Mouse (Mus musculus) WW6 (cell line): ENCODE results near the gene Gm17542.
"Not testable (repeated sequence)": the region's sequence is repeated elsewhere in the genome, so short reads cannot be mapped to it uniquely, and the experiment has no call there.

Experiments used
- DNase-seq: peaks from one replicate; pipeline ENCODE4 v3.0.0-alpha.2; 2013; ENCODE audit warnings: low read depth, low spot score

Gene Gm17542

DNA sequence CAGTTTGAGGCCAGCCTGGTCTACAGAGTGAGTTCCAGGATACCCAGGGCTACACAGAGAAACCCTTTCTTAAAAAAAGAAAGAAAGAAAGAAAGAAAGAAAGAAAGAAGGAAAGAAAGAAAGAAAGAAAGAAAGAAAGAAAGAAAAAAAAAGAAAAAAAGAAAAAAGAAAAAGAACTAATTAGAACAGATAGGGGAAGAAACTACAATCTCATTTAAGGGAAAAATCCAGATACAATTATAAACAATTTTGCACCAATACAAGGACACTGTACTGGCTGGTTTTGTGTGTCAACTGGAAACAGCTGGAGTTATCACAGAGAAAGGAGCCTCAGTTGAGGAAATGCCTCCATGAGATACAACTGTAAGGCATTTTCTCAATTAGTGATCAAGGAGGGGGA lies at the start of gene Gm17542:
Gene Gm17542 (minus strand): TSS at position 101 of the 400 bp plus-strand sequence.
- DNase-seq: not testable (repeated sequence)

DNA sequence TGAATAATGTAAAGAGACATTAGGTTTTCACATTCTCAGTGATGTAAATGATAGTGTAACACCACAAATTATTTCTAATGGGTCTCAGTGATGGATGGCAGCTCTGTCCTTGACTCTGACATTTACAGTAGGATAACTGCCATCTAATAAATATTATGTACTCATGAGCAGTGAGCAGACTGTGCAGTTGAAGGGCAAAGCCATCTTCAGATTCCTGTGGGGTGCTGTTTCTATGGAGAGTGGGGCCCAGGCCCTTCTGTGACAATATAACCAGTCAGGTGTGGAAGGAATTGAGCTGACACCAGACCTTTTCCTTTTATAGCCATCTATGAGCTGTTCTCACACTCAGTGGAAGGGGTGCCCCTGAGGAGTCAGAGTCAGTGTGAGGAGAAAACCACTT lies 21.8 kb upstream of the Gm17542 start:
- no peak for DNase-seq

DNA sequence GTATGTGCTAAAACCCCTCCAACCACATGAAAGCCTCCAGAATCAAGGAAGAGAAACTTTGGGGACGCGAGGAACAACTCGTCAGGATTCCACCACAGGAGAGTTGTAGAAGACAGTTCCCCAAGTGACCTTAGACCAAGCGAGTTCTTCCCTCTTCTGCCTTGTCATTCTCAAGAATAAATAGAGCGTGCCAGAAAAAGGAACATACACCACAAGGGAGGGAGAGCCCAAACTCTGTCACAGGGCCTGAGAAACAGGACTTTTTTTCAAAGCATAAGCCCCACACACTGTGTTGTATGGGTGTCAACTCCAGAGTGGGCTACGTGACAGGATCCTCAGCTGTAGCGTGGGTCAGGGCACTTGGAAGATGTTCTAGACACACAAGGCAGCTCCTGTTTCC lies 20.1 kb upstream of the Gm17542 start:
- no peak for DNase-seq

DNA sequence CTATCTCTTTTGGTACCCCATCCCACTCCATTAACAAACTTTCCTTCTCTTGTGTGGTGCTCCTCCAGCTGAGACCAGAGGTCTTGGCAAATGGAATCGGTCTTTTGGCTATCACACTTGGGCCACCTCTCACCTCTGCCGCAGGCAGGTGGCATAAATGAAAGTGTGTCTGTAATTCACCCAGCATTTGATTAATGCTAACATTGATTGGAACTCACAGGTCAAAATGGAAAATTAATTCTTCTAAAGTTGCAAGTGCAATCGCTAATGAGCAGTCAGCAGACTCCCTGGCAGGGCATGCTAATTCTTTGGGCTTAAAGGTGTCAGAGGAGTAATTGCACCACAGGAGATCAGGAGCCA lies 3.2 kb downstream of the Gm17542 start:
- no peak for DNase-seq

DNA sequence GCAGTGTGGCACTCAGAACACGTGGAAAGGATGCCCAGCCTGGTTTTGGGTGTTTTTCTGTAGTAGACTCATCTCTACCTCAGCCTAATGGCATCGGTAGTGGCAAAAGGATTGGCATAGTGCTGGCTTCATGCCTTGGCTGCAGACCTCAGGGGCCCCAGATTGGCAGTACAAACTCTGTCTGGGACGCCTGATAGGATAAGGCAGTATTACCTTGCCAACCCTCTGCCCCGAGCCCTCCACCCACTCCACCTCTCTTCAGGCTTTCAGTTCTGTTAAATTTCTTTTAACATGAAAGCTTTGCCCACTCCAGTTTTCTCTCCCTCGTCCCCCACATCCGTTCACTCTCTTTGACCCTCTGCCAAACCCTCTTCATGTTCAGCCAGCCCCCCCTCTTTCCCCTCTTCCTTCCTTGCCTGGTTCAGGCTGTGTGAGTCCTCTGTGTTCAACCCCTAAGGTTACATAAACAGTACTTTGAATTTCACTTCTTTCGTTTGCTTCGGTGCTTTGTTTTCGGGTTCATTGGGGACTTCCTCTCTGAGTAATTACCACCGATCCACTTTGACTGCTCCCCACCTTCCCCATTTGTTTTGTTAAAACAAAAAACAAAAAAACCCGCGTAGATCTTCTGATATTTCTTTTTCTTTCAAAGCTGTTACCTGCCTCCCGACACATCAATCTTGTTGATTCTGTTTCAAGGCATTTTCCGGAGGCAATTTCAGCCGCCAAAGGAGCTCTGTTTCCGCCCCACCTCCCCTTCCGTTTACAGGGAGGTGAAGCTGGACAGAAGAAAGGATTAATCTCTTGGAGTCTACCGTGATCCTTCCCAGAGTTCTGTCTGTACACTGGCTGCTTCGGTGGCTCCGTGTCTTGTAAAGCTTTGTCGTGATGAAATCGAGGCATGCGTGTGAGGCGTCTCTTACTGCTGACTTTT lies 3.9 kb downstream of the Gm17542 start:
- no peak for DNase-seq

DNA sequence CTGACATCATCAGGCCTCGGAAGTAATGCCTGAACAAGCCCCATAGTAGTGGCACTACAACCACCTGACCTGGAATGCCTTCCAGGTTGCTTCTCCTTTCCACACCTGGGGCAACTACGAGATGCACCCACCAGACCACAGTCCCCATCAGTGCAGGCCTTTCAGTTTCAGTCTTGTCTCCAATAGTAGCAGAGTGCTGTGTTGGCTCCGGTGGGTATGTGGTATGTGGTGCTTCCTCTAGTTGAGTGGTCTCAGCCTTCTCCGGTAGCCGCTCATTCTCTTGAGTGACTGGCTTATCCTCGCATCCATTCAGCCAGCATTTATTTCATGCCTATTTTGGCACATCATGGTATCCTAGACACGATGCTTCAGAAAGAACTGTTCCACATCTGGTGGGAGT lies 4.8 kb downstream of the Gm17542 start:
- DNase-seq: no peak

DNA sequence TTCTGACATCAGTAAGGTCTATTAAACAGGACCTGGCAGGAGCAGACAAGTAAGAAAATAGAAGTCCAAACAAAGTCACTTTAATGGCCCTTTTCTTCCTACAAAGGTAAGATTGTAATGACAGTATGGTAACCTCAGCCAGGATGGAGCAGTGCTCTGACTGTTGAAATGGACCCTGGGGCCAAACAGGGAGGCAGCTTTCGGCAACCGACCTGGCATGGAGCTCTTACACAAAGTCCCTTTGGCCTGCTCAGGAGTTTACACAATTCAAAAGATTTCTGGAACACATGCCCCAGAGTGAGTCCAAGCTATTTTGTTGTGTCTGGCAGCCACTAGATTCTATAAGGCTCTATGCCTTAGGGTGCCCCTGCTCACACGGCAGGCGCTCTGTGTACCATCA lies 9.0 kb downstream of the Gm17542 start:
- DNase-seq: no peak

DNA sequence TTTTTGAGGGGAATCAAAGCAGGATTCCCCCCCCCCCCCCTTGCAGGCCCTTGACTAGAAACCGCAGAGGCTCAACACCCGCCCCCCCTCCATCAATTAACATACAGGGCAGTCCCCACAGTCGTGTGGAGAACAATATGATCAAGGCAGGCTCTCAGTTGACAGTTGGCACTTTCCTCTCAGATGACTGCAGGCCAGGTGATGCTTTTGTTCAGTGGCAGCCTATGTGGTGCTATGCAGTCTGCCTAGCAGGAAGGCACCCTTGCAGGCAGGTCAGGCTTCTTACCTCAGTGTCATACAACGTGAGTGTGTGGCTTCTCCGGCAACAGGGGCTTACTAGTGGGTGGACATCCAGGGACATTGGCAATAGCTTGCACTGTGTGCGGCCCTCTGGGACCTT lies 17.4 kb downstream of the Gm17542 start:
- DNase-seq: no peak

DNA sequence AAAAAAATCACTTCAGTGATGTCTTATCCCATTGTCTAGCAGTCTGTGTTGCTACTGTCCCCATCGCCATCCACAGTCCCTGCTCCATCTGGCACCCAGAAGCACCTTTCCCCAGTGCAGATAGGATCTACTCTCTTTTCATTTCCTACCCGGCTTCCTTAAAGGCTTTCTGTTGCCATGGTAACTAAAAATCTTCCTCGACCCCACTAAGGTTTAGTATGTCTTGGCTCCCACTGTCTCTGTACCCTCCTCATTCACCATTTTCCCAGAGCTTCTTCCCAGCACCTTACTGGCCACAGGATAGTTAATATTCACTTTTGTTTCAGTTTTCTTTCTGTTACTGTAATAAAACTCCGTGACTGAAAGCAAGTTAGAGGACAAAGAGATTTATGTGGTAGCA lies 17.9 kb downstream of the Gm17542 start:
- DNase-seq: no peak

DNA sequence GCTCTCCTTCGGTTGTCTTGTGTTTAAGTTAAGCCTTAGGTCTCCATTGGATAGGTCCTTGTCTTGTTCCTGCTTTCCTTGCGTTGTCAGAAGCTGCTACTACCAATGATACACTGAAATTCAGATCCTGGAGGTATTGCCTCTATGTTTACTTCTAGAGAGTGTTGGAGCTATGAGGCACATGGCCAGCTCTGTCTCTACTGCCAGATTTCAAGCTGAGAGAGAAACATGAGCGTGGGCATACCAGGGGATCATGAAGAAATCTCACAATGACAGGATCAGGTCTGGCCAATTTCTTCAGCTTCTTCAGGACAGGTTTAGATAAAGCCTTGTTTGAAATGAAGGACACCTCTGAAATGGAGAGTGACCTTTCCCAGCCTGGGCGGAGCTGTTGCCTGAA lies 19.1 kb downstream of the Gm17542 start:
- no peak for DNase-seq

DNA sequence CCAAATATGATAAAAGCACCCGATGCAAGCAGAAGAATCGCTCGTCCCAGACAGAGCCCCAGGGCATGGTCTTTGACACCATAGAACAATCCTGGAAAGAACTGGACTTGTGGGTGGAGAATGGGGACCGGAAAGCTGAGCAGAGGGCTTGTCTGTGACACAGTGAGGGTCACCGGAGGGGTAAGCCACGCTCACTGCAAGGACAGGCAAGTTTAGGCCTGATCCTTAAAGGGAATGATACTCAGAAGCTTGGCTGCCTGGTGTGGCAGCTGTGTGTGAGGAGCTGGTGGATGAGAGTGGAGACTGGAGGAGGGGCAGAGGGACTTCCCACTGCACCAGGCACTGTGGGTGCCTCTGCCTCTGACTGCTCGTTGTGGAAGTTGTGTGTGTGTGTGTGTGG lies 27.0 kb downstream of the Gm17542 start:
- DNase-seq: no peak

DNA sequence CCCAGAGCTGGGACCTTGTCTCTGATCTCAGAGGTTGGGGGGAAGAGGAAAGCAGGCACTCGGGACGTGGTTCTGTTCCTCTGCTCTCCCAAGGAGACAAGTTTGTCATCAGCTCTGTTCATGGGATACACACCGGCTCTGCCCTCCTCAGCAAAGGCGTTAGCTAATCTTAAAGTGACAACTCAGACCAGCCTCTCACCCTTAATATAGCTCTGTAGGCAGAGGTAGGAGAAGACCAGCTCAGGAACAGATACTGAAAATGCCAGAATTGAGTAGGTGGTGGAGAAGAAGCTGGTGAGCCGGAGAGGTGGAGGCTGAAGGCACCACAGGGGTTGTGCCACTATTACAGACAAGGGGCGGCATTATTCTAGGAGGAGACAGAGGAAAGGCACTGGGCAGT lies 38.7 kb downstream of the Gm17542 start:
- no peak for DNase-seq

DNA sequence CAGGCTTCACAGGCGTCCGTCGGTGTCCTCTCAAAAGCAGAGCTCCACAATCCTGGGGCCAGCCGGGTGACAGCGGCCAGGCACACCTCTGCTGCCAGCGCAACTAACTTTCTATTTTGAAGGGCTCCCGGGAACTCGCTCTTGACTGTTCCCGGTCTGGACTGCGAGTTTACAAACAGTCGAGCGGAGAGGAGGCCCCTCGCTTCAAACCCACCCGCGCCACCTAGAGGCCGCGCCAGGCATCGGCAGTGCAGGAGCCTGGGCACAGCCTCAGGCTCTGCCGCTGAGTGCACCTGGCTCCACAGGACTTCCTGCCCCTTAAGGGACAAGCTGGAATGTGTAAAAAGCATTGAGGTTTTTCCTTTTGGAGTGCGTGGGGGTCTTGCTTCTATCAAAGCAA lies 42.5 kb downstream of the Gm17542 start, which contains the start of gene Edar:
Gene Edar (minus strand): TSS at position 122 of the 400 bp plus-strand sequence.
- peak; percentile 74 for DNase-seq

DNA sequence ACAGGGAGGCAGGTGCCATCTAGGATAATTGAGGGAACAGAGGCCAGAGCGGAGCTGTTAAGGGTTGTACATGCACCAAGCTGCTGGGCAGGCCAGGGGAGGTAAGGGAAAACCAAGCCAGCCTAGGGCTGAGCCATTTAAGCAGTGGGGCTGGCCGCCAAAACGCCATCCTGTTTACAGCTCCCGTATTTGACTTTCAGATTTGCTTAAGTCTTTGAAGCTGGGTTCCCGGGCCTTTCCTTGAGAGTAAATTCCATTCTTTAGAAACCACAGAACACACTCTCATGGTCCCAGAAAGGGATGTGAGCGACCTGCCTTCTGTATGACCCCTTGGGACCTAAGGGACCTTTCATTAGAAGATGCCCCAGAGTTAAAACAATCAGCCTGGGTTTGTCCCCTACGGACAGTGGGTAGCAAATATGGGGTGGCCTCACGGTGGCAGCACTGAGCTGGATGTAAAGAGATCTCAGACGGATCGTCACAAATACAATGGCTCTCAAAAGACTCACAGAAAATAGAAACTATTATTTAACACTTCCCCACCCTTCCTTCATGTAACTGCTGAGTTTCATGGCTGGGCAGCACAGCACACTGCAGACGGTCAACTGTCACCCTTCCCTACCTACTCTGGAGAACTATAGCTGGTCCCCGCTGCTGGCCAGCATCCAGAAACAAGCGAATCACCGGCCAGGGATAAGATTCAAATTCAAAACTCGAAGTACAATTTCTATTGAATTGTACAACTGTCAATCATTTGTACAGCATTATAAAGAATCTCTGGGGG lies 44.5 kb downstream of the Gm17542 start:
- DNase-seq: peak; percentile 38

DNA sequence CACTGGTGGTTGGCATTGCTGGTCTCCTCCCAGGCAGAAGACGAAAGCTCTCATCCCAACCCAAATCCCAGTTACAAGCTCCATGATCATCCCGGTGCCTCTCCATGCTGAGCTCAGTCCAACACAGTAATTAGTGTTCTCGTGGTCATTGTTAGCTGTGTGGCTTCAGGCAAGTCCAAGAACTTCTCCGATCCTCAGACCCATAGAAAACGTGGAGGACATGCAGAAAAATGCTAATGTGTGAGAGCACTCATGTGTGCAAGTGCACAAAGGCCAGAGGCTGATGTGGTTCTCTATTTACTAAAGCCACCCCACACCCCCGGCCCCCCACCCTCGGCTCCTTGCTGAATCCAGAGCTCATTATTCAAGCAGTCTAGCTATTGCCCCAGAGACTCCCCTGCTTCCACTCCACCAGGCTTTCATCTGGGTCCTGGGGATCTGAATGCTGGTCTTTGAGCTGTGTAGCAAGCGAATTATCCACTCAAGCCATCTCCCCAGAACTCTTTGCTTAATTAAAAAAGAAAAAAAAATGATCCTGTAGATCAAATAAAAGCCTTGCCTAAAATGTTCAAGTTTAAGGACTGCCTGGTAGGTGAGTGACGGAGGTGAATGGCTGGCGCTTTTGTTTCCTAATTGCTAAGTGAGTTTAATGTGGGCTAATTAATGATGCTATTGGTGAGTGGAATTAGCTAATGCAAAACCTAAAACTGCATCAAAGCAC lies 45.3 kb downstream of the Gm17542 start:
- no peak for DNase-seq

DNA sequence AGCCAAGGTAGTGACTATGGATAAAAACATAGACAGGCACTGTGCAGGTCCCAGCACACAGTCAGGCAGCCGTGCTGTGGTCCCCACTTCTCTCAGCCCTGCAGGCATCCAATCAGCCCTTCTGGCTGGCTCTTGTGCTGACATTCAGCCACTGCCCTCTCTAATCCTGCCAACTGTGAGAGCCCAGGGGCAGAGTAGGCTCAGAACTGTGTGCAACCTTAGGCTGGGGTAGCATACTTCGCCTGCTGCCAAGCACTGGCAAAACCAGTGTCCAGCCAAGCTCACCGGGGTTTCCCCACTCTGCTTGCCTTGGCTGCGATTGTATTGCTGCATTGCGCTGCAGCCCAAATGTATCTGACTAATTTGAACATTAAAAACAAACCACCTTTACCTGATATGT lies 54.1 kb downstream of the Gm17542 start:
- no peak for DNase-seq
